Mouse (Mus musculus) heart, embryonic 14.5 days (tissue): ENCODE data around the gene Arsg. TPM values are rescaled to one million over a fixed set of nuclear protein-coding genes. Genes with fewer than 3 reads are reported as not detected.

Source experiments
- ATAC-seq: fragments of 200-750 bp; cut with Nextera tagmentation; 2 replicates; pipeline ENCODE4 v1.8.0; 2017; ENCODE audit warnings: low read depth, moderate TSS enrichment; ENCODE audit not compliant: insufficient number of reproducible peaks, insufficient read depth, low FRiP score
- H3K27ac ChIP-seq, 2 experiments: fragments of 200-500 bp in 1 of 2; fragments of 300-500 bp in 1 of 2; sonication (generic) in 1 of 2; replicated peaks in 1 of 2; 2 replicates each; pipeline ENCODE4 v1.5.1; 2012 to 2014; ENCODE audit warnings: low read depth in 2 of 2, low read length in 2 of 2, control low read depth in 1 of 2, mild to moderate bottlenecking in 1 of 2, mixed read lengths in 1 of 2; ENCODE audit not compliant: control insufficient read depth in 1 of 2, insufficient read depth in 1 of 2
- H3K27me3 ChIP-seq: fragments of 300-500 bp; sonication (generic); 2 replicates; pipeline ENCODE4 v1.6.1; 2014; ENCODE audit warnings: mild to moderate bottlenecking, low read length, control low read depth; ENCODE audit not compliant: control insufficient read depth, insufficient read depth
- H3K36me3 ChIP-seq: fragments of 300-500 bp; sonication (generic); 2 replicates; pipeline ENCODE4 v1.6.1; 2014; ENCODE audit warnings: mild to moderate bottlenecking, control low read depth, low read length, mixed read lengths; ENCODE audit not compliant: control insufficient read depth, insufficient read depth
- H3K4me1 ChIP-seq, 2 experiments: fragments of 200-500 bp in 1 of 2; fragments of 300-500 bp in 1 of 2; sonication (generic) in 1 of 2; 2 replicates each; pipeline ENCODE4 v1.6.1; 2012 to 2014; ENCODE audit warnings: low read length in 2 of 2, control low read depth in 1 of 2, mixed read lengths in 1 of 2; ENCODE audit not compliant: control insufficient read depth in 2 of 2, insufficient read depth in 2 of 2
- H3K4me2 ChIP-seq: fragments of 300-500 bp; sonication (generic); 2 replicates; pipeline ENCODE4 v1.6.1; 2014; ENCODE audit warnings: mild to moderate bottlenecking, low read length
- H3K4me3 ChIP-seq, 2 experiments: fragments of 200-500 bp in 1 of 2; fragments of 300-500 bp in 1 of 2; sonication (generic) in 1 of 2; 2 replicates each; pipeline ENCODE4 v1.5.1; 2012 to 2014; ENCODE audit warnings: low read length in 2 of 2, mild to moderate bottlenecking in 2 of 2, control low read depth in 1 of 2, low read depth in 1 of 2, moderate library complexity in 1 of 2; ENCODE audit not compliant: control insufficient read depth in 1 of 2, insufficient read depth in 1 of 2
- H3K9ac ChIP-seq: fragments of 300-500 bp; sonication (generic); 2 replicates; pipeline ENCODE4 v1.6.1; 2014; ENCODE audit warnings: mild to moderate bottlenecking, low read length
- H3K9me3 ChIP-seq: fragments of 300-500 bp; sonication (generic); 2 replicates; pipeline ENCODE4 v1.6.1; 2016; ENCODE audit warnings: low read length, control low read depth; ENCODE audit not compliant: control insufficient read depth
- WGBS: fragments of 180-500 bp; shearing (Covaris S2); extraction: QIAGEN DNeasy Blood & Tissue Kit; methylation state at CpG from one replicate; pipeline ENCODE4 v1.1.7; 2014; 5-methylcytosine and 5-hydroxymethylcytosine counted together
- polyA plus RNA-seq: library from polyadenylated mRNA; unstranded; fragments of >200 nt; fragmentation: Nextera tagmentation; extraction: Ambion mirVana; gene quantifications from 2 replicates; pipeline ENCODE4 v1.2.1, GENCODE M21; 2014

Gene Arsg
- polyA plus RNA-seq, 1 experiment from 2014 or later, result 3.7 TPM

GRCm38 (mm10) chr11:109476653-109477052 is 3.5 kb downstream of the Arsg start:
- H3K27me3 ChIP-seq, result no peaks in the 10 kb centered on the region
- H3K9me3 ChIP-seq, result no peaks in the 10 kb centered on the region
- H3K4me1 ChIP-seq, result peaks cover 4 to 7% of the 10 kb centered on the region in 2 experiments; a peak in 3 of 4 replicates
- H3K4me2 ChIP-seq, result no peak overlapping the region
- H3K36me3 ChIP-seq, result no peaks in the 10 kb centered on the region
- 49% methylated on average over 6 of the region's 6 CpGs for WGBS
- no peak overlapping the region for H3K9ac ChIP-seq
- H3K4me3 ChIP-seq, result no peak overlapping the region
- ATAC-seq, result no peak
- H3K27ac ChIP-seq, result no peak overlapping the region

DNA sequence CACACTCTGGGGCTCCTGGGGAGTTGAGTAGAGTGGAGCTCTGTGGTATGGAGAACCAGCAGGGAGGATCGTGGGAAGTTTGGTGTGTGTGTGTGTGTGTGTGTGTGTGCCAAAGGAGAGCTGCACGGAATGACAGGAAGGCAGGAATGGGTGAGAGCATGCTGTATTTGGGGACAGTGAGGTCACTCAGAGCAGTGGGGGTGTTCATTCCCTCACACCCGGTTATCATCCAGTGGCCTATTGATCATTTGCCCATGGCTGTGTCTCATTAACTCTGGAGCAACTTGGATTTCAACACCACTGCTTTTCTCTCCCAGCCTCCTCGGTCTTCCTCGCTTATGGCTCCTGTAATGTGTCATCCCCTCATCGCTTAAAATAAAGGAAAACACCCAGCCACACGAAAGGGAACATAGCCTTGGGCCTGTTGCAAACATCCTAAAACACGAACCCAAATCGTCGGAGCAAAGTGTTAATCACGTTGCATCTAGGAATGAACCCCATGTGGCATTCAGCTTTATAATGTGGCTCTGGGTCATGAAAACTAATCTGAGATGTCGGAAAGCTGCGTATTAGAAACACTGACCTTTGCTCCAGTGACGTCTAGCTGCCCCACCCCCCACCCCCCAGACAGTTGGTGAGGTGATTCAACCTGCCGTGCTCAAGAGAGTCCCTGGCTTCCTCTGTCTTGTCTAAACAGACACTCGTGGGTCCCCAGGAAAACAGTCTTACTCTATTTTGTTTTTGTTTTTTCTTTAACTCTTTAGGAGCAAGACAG is 4.6 kb downstream of the Arsg start:
- Histone ChIP-seq H3K27ac (no peak overlapping the region), H3K9ac (no peak overlapping the region), H3K4me2 (no peak overlapping the region), H3K4me3 (no peak overlapping the region), H3K36me3 (no peaks in the 10 kb centered on the region), H3K27me3 (no peaks in the 10 kb centered on the region), H3K9me3 (no peaks in the 10 kb centered on the region), H3K4me1 (peaks cover 4% of the 10 kb centered on the region in 2 experiments; a peak in 2 of 4 replicates)
- no peak for ATAC-seq
- WGBS, result 47% methylated on average over 16 of the region's 16 CpGs

- H3K4me1 ChIP-seq, result peaks cover 0 to 2% of the 10 kb centered on the region in 2 experiments; a peak in 1 of 4 replicates
These were observed 6.6 kb downstream of the Arsg start for GRCm38 (mm10) chr11:109479575-109480285.

GRCm38 (mm10) chr11:109480440-109480839 is 7.3 kb downstream of the Arsg start:
- no peak overlapping the region for H3K4me2 ChIP-seq
- peaks cover 0 to 2% of the 10 kb centered on the region in 2 experiments; a peak in 1 of 4 replicates for H3K4me1 ChIP-seq
- no peak overlapping the region for H3K27ac ChIP-seq
- H3K4me3 ChIP-seq, result no peak overlapping the region
- H3K27me3 ChIP-seq, result no peaks in the 10 kb centered on the region
- no peaks in the 10 kb centered on the region for H3K9me3 ChIP-seq
- no peak for ATAC-seq
- H3K9ac ChIP-seq, result no peak overlapping the region
- 55% methylated on average over 8 of the region's 8 CpGs for WGBS
- no peaks in the 10 kb centered on the region for H3K36me3 ChIP-seq

More at GRCm38 (mm10) chr11:109479575-109480285, 6.6 kb downstream of the Arsg start:
- H3K27me3 ChIP-seq, result no peaks in the 10 kb centered on the region
- no peaks in the 10 kb centered on the region for H3K9me3 ChIP-seq
- no peak overlapping the region for H3K4me2 ChIP-seq
- H3K36me3 ChIP-seq, result no peaks in the 10 kb centered on the region
- 71% methylated on average over 16 of the region's 16 CpGs for WGBS
- no peak overlapping the region for H3K9ac ChIP-seq
- no peak overlapping the region for H3K4me3 ChIP-seq
- no peak overlapping the region for H3K27ac ChIP-seq
- no peak for ATAC-seq

DNA sequence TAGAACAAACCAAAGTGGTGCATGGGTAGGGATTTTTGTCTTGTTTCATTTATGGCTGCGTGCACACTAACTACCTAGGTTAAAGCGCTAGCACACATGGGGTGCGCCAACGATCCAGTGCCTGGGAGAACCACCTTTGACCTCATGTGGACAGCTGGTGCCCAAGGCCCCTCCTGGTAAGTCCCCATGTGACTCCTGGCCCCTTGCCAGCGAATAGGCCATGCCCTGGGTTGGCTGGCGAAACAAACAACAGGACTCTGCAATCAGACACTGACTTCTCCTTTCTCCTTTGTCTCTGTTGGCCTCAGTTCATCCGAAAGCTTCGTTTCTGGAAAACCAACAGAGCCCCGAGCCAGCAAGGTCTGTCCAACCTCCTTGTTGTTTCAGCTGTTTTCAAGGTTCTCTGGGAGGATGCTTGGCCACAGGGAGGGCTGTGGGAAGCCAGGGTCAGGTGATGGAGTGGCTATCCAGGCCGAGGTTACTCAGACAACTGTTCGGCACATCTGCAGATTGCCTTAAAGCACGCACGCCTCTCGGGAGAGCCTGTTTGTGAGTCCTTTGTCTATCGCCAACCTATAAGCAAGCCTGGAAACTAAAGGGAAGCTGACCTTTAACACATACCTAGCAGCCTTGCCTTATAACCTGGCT is 12.3 kb downstream of the Arsg start:
- Histone ChIP-seq H3K36me3 (no peaks in the 10 kb centered on the region), H3K9ac (no peak overlapping the region), H3K4me1 (no peaks in the 10 kb centered on the region), H3K27ac (no peak overlapping the region), H3K4me3 (no peak overlapping the region), H3K4me2 (no peak overlapping the region), H3K27me3 (no peaks in the 10 kb centered on the region), H3K9me3 (no peaks in the 10 kb centered on the region)
- ATAC-seq, result no peak
- WGBS, result 85% methylated on average over 15 of the region's 15 CpGs

- Histone ChIP-seq H3K4me1 (no peaks in the 10 kb centered on the region), H3K4me2 (no peak overlapping the region), H3K4me3 (no peak overlapping the region), H3K9me3 (no peaks in the 10 kb centered on the region), H3K9ac (no peak overlapping the region), H3K36me3 (no peaks in the 10 kb centered on the region), H3K27ac (no peak overlapping the region), H3K27me3 (no peaks in the 10 kb centered on the region)
- 58% methylated on average over 1 of the region's 1 CpGs for WGBS
- ATAC-seq, result no peak
These were observed 13.9 kb downstream of the Arsg start for GRCm38 (mm10) chr11:109487111-109487510.

- Histone ChIP-seq H3K4me3 (no peak overlapping the region), H3K27me3 (no peaks in the 10 kb centered on the region), H3K36me3 (no peaks in the 10 kb centered on the region), H3K9ac (no peak overlapping the region), H3K4me1 (no peaks in the 10 kb centered on the region), H3K4me2 (no peak overlapping the region), H3K9me3 (no peaks in the 10 kb centered on the region), H3K27ac (no peak overlapping the region)
- 83% methylated on average over 10 of the region's 10 CpGs for WGBS
- no peak for ATAC-seq
These were observed 15.0 kb downstream of the Arsg start for GRCm38 (mm10) chr11:109487991-109488684.
